Mouse (Mus musculus): ENCODE measurements around the gene Exosc8.

- TF ChIP-seq HCFC1 (IDR thresholded peaks at IDR 0.05; ENCODE audit: borderline replicate concordance, insufficient read depth, low read length) (no peak), CHD2 (IDR thresholded peaks at IDR 0.05; ENCODE audit: low read depth, low read length) (no peak), MAFK (IDR thresholded peaks at IDR 0.05; ENCODE audit: insufficient read depth, low read depth, low read length) (no peak), ZC3H11A (IDR thresholded peaks at IDR 0.05; ENCODE audit: borderline replicate concordance, low read depth, low read length) (no peak)
These were observed 53.6 kb downstream of the Exosc8 start for GRCm38 (mm10) chr3:54681310-54682204.
